Mouse (Mus musculus) lung, adult 2 months (tissue): ENCODE results near the gene Bri3bp. TPM values are rescaled to one million over a fixed set of nuclear protein-coding genes. Genes with fewer than 3 reads are reported as not detected.
"Not testable (repeated sequence)": the region's sequence is repeated elsewhere in the genome, so short reads cannot be mapped to it uniquely, and the experiment has no call there.

Experiments
- DNase-seq: peaks from one replicate; pipeline ENCODE4 v3.0.0; 2022
- H3K4me1 ChIP-seq: fragments of 200-500 bp; 2 replicates; pipeline ENCODE4 v1.6.1; 2011; ENCODE audit warnings: low read length; ENCODE audit not compliant: control insufficient read depth, insufficient read depth
- H3K4me3 ChIP-seq: fragments of 200-500 bp; replicated peaks from 2 replicates; pipeline ENCODE3; 2011; ENCODE audit warnings: low read depth, mild to moderate bottlenecking, control low read depth, low read length; ENCODE audit errors: extremely low read depth
- CTCF ChIP-seq: fragments of 200-500 bp; IDR thresholded peaks from 2 replicates; pipeline ENCODE4 v1.5.1; 2011; ENCODE audit warnings: mild to moderate bottlenecking, low read length, control low read depth; ENCODE audit not compliant: insufficient read depth
- POLR2A ChIP-seq: fragments of 200-500 bp; IDR thresholded peaks from 2 replicates; pipeline ENCODE4 v1.6.1; 2011; ENCODE audit warnings: low read depth, mild to moderate bottlenecking, control low read depth, low read length, borderline replicate concordance; ENCODE audit errors: extremely low read depth
- WGBS: fragments of 180-500 bp; shearing (Covaris S2); methylation state at CpG from one replicate; pipeline ENCODE4 v1.1.7; 2018; 5-methylcytosine and 5-hydroxymethylcytosine counted together
- polyA plus RNA-seq: library from polyadenylated mRNA; depleted of rRNA; stranded (reverse); fragments of >200 nt; gene quantifications from 2 replicates; pipeline ENCODE4 v1.2.3, GENCODE M21; 2012

Bri3bp gene
- polyA plus RNA-seq, 1 experiment, result 8.2 TPM

DNA sequence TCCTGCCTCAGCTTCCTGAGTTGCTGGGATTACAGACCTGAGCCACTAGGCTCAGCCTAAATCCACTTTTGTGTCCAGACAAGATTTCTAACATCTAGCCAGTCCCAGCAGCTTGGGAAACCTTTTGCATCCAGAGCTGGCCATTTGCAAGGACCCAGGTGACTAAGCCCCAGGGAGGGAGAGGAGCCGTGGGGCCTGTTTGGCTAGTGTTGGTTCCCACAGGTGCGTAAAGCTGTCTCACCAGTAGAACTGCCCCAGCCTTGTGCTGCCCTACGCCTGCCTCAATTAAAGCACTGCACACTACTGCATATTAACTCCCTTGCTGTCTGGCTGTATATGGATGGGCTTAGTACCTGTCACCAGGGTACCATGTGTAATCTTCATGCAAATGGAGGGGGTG lies 38.0 kb downstream of the Bri3bp start:
- DNase-seq, result no peak
- TF ChIP-seq POLR2A, result no peak
- H3K4me1 ChIP-seq, result peaks cover 2% of the 10 kb centered on the region; the same call in 1 of the 2 replicates
- WGBS, result 94% methylated on average over 3 of the region's 3 CpGs
- H3K4me3 ChIP-seq, result no peak overlapping the region

DNA sequence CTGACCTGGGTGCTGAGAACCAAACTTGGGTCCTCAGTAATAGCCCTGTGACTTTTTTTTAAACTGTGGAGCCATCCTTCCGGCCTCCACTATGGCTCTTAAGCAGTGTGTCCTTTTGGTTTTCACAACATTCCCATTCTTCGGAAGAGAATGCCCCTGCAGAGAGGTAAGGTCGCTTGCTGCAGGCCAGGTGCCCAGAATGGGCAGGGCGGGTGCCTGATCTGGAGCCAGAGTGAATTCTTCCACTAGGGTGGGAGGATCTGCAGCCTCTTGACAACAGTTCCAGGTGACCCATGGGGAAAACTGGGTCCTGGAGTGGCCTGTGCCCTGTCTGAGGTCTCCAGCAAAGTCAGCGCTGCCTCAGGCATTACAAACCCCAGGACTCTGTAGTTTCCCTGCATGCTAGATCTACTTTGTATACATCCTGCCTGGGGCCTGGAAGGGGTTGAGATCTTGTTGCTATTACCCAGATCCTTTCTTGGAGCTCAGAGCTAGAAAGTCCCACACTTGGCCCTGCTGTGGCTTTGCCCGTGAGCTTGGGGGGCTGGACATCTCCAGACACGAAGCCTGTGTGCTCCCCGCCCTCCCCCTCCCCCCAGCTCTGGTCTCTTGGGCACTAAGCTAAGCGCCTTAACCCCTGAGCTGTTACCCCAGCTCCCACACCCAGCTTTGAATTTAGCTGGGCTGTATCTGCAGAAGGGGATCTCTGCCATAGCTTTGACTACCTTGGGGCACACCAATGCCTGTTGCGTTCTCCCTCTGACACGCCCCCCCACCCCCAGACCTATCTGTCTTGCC lies 39.3 kb downstream of the Bri3bp start:
- Histone ChIP-seq H3K4me3 (no peak overlapping the region), H3K4me1 (peaks cover 2% of the 10 kb centered on the region; the same call in 1 of the 2 replicates)
- WGBS, result 84% methylated on average over 11 of the region's 11 CpGs
- no peak for DNase-seq
- no peak for TF ChIP-seq CTCF
- TF ChIP-seq POLR2A, result no peak

DNA sequence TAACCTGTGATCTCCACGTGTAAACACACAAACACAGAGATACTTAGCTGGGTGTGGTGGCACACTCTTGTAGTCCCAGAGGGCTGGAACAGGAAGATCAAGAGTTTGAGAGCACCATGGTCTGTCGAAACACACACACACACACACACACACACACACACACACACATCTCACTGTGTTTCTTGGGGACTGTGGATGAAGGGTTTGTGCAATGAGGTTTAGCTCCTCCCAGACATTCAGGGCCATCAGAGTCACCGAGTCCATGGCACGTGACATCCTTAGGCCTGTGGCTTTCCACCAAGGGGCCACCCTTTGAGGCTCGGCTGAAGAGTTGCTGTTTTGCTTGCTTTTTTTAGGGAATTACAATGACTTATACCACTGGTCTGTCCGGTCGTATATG lies 41.1 kb downstream of the Bri3bp start:
- 79% methylated on average over 7 of the region's 7 CpGs for WGBS
- TF ChIP-seq POLR2A (no peak), CTCF (no peak)
- Histone ChIP-seq H3K4me3 (no peak overlapping the region), H3K4me1 (no peaks in the 10 kb centered on the region)
- no peak for DNase-seq

DNA sequence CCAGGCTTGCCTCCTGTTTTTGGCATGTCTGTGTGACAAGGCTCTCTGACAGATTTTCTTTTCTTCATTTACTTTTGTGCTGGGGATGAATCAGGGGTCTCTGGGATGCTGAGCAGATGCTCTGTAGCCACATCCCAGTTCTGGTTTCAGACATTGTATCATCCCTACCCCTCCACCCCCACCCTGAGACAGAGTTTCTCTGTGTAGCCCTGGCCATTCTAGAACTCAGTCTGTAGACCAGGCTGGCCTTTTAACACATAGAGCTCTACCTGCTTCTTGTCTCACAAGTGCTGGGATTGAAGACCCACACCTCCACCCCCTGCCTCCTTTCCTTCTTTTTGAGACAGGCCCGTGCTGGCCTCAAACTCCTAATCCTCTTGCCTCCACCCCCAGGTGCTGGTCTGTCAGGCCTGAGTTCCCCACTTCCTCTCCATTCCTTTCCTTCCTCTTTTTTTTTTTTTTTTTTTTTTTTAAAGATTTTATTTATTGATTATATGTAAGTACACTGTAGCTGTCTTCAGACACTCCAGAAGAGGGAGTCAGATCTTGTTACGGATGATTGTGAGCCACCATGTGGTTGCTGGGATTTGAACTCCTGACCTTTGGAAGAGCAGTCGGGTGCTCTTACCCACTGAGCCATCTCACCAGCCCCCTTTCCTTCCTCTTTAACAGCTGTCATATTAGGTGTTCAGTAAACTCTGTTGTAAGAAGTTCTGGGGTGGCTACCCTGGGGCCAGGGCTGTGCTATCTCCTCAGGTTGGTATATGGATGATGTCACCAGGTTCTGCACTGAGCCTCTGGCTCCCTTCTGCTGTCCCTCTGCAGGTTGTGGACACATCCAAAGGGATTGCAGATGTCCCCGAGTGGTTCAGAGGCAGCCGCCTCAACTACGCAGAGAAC lies 42.6 kb downstream of the Bri3bp start:
- DNase-seq, result no peak
- no peak for TF ChIP-seq POLR2A
- H3K4me3 ChIP-seq, result no peak overlapping the region
- WGBS, result 73% methylated on average over 6 of the region's 6 CpGs
- H3K4me1 ChIP-seq, result no peaks in the 10 kb centered on the region

DNA sequence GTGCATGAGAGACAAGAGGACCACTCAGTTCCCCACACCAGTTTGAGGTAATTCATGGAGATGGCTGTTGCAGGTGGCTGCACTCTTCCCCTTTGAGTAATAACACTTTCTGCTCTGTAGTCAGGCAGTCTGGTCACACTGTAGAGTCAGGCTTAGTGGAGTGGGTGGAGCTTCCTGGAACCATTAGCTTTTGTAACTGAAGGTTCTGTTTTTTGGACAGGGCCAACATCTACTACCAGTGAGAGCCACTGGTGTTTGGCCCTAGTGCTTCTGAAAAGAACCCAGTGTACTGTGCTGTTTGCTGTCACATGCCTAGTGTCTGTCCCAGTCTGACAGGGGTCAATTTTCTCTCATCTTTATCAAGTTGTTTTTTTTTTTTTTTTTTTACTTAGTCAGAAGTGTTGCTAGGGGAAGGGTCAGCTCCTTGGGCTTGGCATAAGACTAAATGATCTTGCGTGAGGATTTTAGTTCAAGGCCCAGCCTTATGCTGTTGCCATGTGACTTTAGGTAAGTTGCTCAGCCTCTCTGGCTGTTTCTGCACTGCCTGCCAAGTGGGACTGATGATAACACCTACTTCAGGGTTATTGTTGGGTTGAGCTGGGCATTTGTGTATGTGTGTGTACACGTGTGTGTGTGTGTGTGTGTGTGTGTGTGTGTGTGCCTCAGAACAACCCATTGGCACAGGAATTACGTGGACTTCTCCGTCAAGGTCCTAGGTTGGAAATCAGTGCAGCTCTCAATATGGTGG lies 43.8 kb downstream of the Bri3bp start:
- no peaks in the 10 kb centered on the region for H3K4me1 ChIP-seq
- DNase-seq, result no peak
- no peak overlapping the region for H3K4me3 ChIP-seq
- 90% methylated on average over 4 of the region's 4 CpGs for WGBS
- TF ChIP-seq CTCF (no peak), POLR2A (no peak)

DNA sequence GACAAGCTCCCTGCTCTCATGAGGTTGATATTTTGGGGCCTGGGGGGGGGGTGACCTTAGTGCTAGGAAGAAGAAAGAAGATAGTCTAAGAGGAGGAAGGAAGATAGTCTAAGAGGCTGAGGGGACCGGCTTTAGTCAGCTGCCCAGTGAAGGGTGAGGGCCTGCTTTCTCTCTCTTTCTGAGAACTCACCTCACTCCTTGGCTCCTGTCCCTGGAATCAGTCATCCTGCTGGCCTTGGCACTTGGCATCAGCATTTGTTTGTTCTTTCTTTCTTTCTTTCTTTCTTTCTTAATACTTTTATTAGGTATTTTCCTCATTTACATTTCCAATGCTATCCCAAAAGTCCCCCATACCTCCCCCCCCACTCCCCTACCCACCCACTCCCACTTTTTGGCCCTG lies 44.7 kb downstream of the Bri3bp start:
- H3K4me1 ChIP-seq, result no peaks in the 10 kb centered on the region
- DNase-seq, result no peak
- TF ChIP-seq POLR2A (no peak), CTCF (no peak)
- H3K4me3 ChIP-seq, result no peak overlapping the region
- WGBS, result 83% methylated on average over 1 of the region's 1 CpGs

DNA sequence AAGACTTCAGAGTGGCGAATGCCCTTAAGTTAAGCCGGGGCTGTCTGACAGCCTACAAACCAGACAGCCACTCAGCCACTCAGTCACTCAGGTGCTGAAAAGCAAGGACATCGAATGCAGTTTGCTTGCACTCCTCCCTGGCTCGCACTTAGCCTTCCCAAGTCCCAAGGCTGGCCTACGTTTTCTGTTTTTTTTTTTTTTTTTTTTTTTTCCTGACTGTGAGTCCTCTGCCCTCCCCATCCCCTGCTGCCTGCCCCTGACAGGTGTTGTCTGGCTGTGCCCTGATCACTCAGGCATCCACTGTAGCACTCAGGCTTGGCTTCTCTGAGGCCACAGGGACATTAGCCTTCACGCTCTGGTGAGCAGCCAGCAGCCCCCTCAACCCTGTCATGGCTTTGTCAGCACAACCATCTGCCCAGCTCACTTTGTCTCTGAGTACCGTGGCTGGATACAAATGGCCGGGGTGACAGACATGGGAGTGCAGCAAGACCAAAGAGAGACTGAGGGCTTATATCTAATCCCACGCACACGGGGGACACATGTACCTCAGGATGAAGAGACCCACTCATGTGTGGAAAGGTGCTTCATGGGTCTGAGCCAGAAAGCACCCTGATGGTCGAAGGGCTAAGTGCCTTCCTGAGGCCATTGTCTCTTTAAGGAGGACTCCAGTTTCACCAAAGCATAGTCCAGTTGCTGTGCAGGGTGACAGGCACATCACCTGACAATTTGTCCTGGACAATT lies 46.2 kb downstream of the Bri3bp start:
- DNase-seq, result no peak
- WGBS, result 87% methylated on average over 11 of the region's 11 CpGs
- no peak overlapping the region for H3K4me3 ChIP-seq
- TF ChIP-seq CTCF (no peak), POLR2A (no peak)
- no peaks in the 10 kb centered on the region for H3K4me1 ChIP-seq

DNA sequence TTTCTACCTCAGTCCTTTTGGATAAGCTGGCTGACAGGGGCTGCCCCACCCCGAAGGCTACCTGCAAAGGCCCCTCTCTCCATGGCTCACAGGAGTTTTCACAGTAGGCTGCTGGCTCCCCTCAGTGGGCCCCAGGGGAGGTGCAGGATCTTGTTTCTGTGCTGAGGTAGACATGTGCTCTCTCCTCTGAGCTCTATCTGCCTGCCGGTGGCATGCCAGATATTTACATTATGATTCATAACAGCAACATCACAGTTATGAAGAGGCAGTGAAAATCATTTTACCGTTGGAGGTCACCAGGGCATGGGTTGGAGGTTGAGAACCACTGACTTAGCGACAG lies 46.7 kb downstream of the Bri3bp start:
- H3K4me3 ChIP-seq, result no peak overlapping the region
- TF ChIP-seq POLR2A (no peak), CTCF (0 out of 2 replicates have a peak, but pooled peaks have one; percentile 7)
- no peak for DNase-seq
- H3K4me1 ChIP-seq, result no peaks in the 10 kb centered on the region
- WGBS, result 52% methylated on average over 4 of the region's 4 CpGs

DNA sequence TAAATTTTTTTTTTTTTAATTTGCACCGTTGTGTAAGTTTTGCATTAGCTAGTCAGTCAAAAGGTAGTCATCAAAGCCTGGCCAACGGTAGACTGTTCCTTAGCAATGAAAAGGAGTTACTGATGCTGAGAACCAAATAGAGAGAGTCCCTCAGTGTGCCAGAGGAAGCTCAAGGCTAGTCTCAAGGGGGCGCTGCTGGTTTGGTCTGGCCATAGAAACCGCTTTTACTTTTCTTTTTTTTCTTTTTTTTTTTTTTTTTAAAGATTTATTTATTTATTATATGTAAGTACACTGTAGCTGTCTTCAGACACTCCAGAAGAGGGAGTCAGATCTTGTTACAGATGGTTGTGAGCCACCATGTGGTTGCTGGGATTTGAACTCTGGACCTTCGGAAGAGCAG lies 47.6 kb downstream of the Bri3bp start:
- not testable (repeated sequence) for DNase-seq, H3K4me1 ChIP-seq, H3K4me3 ChIP-seq
- WGBS, result 88% methylated on average over 5 of the region's 5 CpGs

DNA sequence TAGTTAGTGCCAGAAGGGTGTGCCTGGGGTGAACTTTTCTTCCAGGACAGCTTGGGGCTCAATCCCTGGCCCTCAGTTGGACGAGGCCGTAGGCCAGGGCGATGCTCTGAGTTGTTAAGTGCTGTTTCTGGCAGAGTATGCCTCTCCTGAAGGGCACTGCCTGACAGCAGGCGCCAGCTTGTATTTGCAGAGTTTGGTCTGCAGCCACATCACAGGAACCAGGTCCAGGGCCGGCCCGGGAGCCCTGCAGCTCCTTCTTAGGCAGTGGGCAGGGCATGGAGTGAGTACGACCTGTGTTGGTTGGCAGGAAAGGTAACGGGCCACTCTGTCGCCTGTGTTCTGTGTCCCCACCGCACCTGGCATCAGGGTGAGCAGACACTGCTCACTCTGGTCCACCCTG lies 49.7 kb downstream of the Bri3bp start:
- no peak for DNase-seq
- peaks cover 3% of the 10 kb centered on the region; the same call in 1 of the 2 replicates for H3K4me1 ChIP-seq
- 88% methylated on average over 10 of the region's 10 CpGs for WGBS
- no peak for TF ChIP-seq POLR2A
- TF ChIP-seq CTCF, result no peak
- H3K4me3 ChIP-seq, result no peak overlapping the region
